Mouse (Mus musculus): ENCODE data around the gene Kcnk6.

DNA sequence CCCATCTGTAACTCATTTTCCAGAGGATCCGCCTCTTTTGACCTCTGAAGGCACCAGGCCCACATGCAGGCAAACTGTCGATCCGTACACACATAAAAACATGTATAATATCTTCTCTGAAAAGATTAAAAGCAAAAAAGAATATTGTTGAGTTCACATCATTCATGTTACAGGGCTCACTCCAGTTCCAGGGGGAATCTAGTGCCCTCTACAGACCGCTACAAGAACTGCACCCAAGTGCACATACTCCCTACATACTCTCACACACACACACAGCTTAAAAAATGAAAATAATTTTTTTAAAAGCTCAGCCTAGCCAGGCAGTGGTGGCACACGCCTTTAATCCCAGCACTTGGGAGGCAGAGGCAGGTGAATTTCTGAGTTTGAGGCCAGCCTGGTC lies 2.3 kb upstream of the Kcnk6 start:
- TF ChIP-seq CTCF (IDR thresholded peaks at IDR 0.05; ENCODE audit: low read depth) (peak; percentile 57), EP300 (IDR thresholded peaks at IDR 0.05; ENCODE audit: low read depth) (no peak)

Data from liver, postnatal 0 days (tissue).